Mouse (Mus musculus) gastrocnemius, adult 18-20 months (tissue): ENCODE measurements at regions not wholly inside any gene's neighbourhood (a gene's known extent, or its start where the extent isn't known, plus 50 kb on each side); places are given as distances from the start of the nearest gene placed in this dataset. TPM values are rescaled to one million over a fixed set of nuclear protein-coding genes. Genes with fewer than 3 reads are reported as not detected.
"Not testable (repeated sequence)": the region's sequence is repeated elsewhere in the genome, so short reads cannot be mapped to it uniquely, and the experiment has no call there.

Source experiments
- DNase-seq: peaks from one replicate; pipeline ENCODE4 v3.0.0; 2021; ENCODE audit warnings: low spot score
- microRNA-seq: library from miRNA; unstranded; fragments of <30 nt; microRNA quantifications from one replicate; pipeline ENCODE4 v1.2.0, GENCODE M21; 2021

- no peak for DNase-seq
Measured at GRCm38 (mm10) chr1:145139267-145139651, 364.0 kb upstream of the Rgs18 start.

GRCm38 (mm10) chr1:145138452-145139266, 363.4 kb upstream of the Rgs18 start:
- DNase-seq, result no peak

- DNase-seq, result no peak
Measured at GRCm38 (mm10) chr1:145131020-145131419, 355.8 kb upstream of the Rgs18 start.

- DNase-seq, result no peak
Measured at GRCm38 (mm10) chr1:145113171-145113570, 337.9 kb upstream of the Rgs18 start.

- not testable (repeated sequence) for DNase-seq
Measured at GRCm38 (mm10) chr1:145106771-145107170, 331.5 kb upstream of the Rgs18 start.

- DNase-seq, result no peak
Measured at GRCm38 (mm10) chr1:145065255-145065854, 290.1 kb upstream of the Rgs18 start.

GRCm38 (mm10) chr1:145064384-145064783, 289.1 kb upstream of the Rgs18 start:
- no peak for DNase-seq

GRCm38 (mm10) chr1:145015623-145016022, 240.4 kb upstream of the Rgs18 start:
- no peak for DNase-seq

GRCm38 (mm10) chr1:145010833-145011232, 235.6 kb upstream of the Rgs18 start:
- DNase-seq, result no peak

GRCm38 (mm10) chr1:144978167-144978566, 202.9 kb upstream of the Rgs18 start:
- no peak for DNase-seq

GRCm38 (mm10) chr1:144965736-144966135, 190.5 kb upstream of the Rgs18 start:
- no peak for DNase-seq

- DNase-seq, result no peak
Measured at GRCm38 (mm10) chr1:144939006-144939405, 163.8 kb upstream of the Rgs18 start.

GRCm38 (mm10) chr1:144926136-144926535, 150.9 kb upstream of the Rgs18 start:
- no peak for DNase-seq

GRCm38 (mm10) chr1:144916568-144916967, 141.3 kb upstream of the Rgs18 start:
- DNase-seq, result no peak

GRCm38 (mm10) chr1:144902987-144903386, 127.8 kb upstream of the Rgs18 start:
- peak; percentile 9 for DNase-seq

GRCm38 (mm10) chr1:144883633-144884032, 108.4 kb upstream of the Rgs18 start:
- DNase-seq, result no peak

GRCm38 (mm10) chr1:144862133-144862532, 86.9 kb upstream of the Rgs18 start:
- DNase-seq, result no peak

Small RNAs in the stretch of these regions (microRNA-seq; reads per million reads assigned to microRNA genes)
- gene Gm25708, result not detected
